Mouse (Mus musculus): ENCODE measurements around the gene Rrm2.

GRCm38 (mm10) chr12:24739963-24740362, 31.9 kb downstream of the Rrm2 start:
- TF ChIP-seq POLR2A (IDR thresholded peaks at IDR 0.05; ENCODE audit: extremely low read depth, insufficient read depth, low read length) (no peak), CTCF (IDR thresholded peaks at IDR 0.05; ENCODE audit: low read depth, low read length) (no peak)
